Mouse (Mus musculus) stomach, postnatal 0 days (tissue): ENCODE data around the gene Ablim2. TPM values are rescaled to one million over a fixed set of nuclear protein-coding genes. Genes with fewer than 3 reads are reported as not detected.

Experiments
- ATAC-seq: fragments of 200-750 bp; cut with Nextera tagmentation; 2 replicates; pipeline ENCODE4 v1.8.0; 2017; ENCODE audit not compliant: low FRiP score, low TSS enrichment
- DNase-seq: peaks from one replicate; pipeline ENCODE4 v3.0.0-alpha.2; 2016; ENCODE audit warnings: low spot score
- H3K27ac ChIP-seq: fragments of 300-500 bp; sonication (generic); replicated peaks from 2 replicates; pipeline ENCODE4 v1.5.1; 2014; ENCODE audit warnings: mild to moderate bottlenecking, control low read depth
- H3K27me3 ChIP-seq: fragments of 300-500 bp; sonication (generic); 2 replicates; pipeline ENCODE4 v1.6.1; 2014; ENCODE audit warnings: low read length; ENCODE audit not compliant: control insufficient read depth, insufficient read depth
- H3K36me3 ChIP-seq: fragments of 300-500 bp; sonication (generic); 2 replicates; pipeline ENCODE4 v1.6.1; 2014; ENCODE audit warnings: low read length, mixed read lengths; ENCODE audit not compliant: control insufficient read depth, insufficient read depth
- H3K4me1 ChIP-seq: fragments of 300-500 bp; sonication (generic); replicated peaks from 2 replicates; pipeline ENCODE4 v1.6.1; 2014; ENCODE audit warnings: antibody characterized with exemption; ENCODE audit not compliant: control insufficient read depth, insufficient read depth
- H3K4me2 ChIP-seq: fragments of 300-500 bp; sonication (generic); replicated peaks from 2 replicates; pipeline ENCODE4 v1.6.1; 2014; ENCODE audit warnings: low read depth, mild to moderate bottlenecking, control low read depth, moderate library complexity
- H3K4me3 ChIP-seq: fragments of 300-500 bp; sonication (generic); 2 replicates; pipeline ENCODE4 v1.5.1; 2014; ENCODE audit warnings: low read depth, low read length, control low read depth
- H3K9ac ChIP-seq: fragments of 300-500 bp; sonication (generic); 2 replicates; pipeline ENCODE4 v1.6.1; 2014; ENCODE audit warnings: mild to moderate bottlenecking, low read length, control low read depth, mixed read lengths
- H3K9me3 ChIP-seq: fragments of 300-500 bp; sonication (generic); 2 replicates; pipeline ENCODE4 v1.6.1; 2016; ENCODE audit warnings: low read length; ENCODE audit not compliant: control insufficient read depth
- CTCF ChIP-seq: IDR thresholded peaks from 2 replicates; pipeline ENCODE4 v1.5.1; 2016; ENCODE audit warnings: antibody characterized with exemption, low read depth, mild to moderate bottlenecking, moderate library complexity
- EP300 ChIP-seq: optimal IDR thresholded peaks from 2 replicates; pipeline ENCODE3; 2016; ENCODE audit warnings: antibody characterized with exemption
- WGBS: fragments of 180-500 bp; shearing (Covaris S2); extraction: QIAGEN DNeasy Blood & Tissue Kit; methylation state at CpG from one replicate; pipeline ENCODE4 v1.1.7; 2014; 5-methylcytosine and 5-hydroxymethylcytosine counted together
- polyA plus RNA-seq: library from polyadenylated mRNA; unstranded; fragments of >200 nt; fragmentation: Nextera tagmentation; extraction: Ambion mirVana; gene quantifications from 2 replicates; pipeline ENCODE4 v1.2.1, GENCODE M21; 2015

Ablim2 gene
- polyA plus RNA-seq, 1 experiment from 2014 or later, result 1.3 TPM

DNA sequence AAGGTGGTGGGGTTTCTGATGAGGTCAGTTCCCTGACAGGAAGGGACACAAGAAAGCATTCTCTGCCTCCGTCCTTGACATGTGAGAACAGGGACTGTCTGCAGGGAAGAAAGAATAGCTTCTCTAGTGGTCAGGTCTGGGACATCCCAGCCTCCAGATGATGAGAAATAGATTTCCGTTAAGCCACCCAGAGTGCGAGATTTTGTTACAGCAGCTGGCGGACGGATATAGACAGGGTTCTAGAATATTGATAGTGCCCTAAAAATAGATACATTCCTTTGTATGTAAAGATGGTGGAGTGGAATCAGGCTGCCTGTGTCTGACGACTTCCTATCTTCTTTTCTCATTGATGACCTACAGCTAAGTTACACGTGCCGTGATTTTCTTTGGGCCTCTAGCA, 145.8 kb downstream of the Ablim2 start:
- Histone ChIP-seq H3K4me2 (no peak overlapping the region), H3K27ac (no peak overlapping the region), H3K4me3 (no peak overlapping the region), H3K4me1 (peaks cover 24% of the 10 kb centered on the region), H3K9ac (no peak overlapping the region), H3K36me3 (no peaks in the 10 kb centered on the region), H3K9me3 (no peaks in the 10 kb centered on the region), H3K27me3 (no peaks in the 10 kb centered on the region)
- ATAC-seq (no peak), DNase-seq (no peak)
- 68% methylated on average over 8 of the region's 8 CpGs for WGBS
- TF ChIP-seq CTCF, result no peak
- TF ChIP-seq EP300, result no peak

DNA sequence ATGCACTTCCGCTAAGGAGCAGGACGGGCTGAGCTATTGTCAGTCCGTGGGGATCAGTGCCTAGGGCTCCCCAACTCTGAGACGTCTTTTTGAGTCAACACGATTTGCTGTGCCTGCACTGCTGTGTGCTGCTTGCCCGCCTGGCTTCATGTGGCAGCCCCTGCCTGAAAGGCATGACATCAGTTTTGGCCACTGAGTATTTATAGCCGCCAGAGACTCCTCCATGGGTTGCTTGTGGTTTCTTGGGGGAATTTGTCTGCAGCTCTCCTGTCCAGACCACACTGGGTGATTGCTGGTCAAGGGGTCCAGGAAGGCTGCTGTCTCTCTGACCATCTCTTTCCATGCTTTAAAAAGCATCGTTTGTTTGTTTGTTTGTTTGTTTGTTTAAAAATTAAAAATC, 147.6 kb downstream of the Ablim2 start:
- WGBS, result 47% methylated on average over 8 of the region's 8 CpGs
- no peak for TF ChIP-seq EP300
- no peak for TF ChIP-seq CTCF
- Histone ChIP-seq H3K4me3 (no peak overlapping the region), H3K27ac (no peak overlapping the region), H3K27me3 (no peaks in the 10 kb centered on the region), H3K36me3 (no peaks in the 10 kb centered on the region), H3K4me2 (no peak overlapping the region), H3K4me1 (peaks cover 29% of the 10 kb centered on the region), H3K9me3 (no peaks in the 10 kb centered on the region), H3K9ac (no peak overlapping the region)
- ATAC-seq (no peak), DNase-seq (no peak)

DNA sequence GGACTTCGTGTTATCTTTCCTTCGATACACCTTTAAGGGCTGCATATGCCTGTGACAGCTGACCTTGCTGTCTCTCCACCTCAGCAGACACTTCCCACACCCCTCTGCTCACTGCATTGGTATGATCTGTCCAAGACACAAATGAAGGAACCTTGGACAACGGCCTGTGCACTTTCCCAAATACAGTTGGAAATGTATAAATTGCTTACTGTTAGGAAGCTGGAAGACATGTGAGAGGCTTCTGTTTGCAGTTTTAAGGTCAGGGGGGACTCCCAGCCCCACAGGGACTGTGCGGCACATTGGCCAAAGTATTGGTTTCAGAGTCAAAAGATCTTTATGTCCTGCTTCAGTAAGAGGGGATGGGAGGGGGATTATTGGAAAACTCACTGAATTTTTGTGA, 149.4 kb downstream of the Ablim2 start:
- H3K4me2 ChIP-seq, result no peak overlapping the region
- no peak overlapping the region; the same call in 1 of the 2 replicates for H3K27ac ChIP-seq
- H3K27me3 ChIP-seq, result no peaks in the 10 kb centered on the region
- H3K4me3 ChIP-seq, result no peak overlapping the region
- TF ChIP-seq EP300, result no peak
- no peak for TF ChIP-seq CTCF
- H3K4me1 ChIP-seq, result peaks cover 21% of the 10 kb centered on the region
- H3K9ac ChIP-seq, result no peak overlapping the region
- DNase-seq, result no peak
- WGBS, result 53% methylated on average over 4 of the region's 4 CpGs
- ATAC-seq, result no peak
- H3K9me3 ChIP-seq, result no peaks in the 10 kb centered on the region
- H3K36me3 ChIP-seq, result no peaks in the 10 kb centered on the region

DNA sequence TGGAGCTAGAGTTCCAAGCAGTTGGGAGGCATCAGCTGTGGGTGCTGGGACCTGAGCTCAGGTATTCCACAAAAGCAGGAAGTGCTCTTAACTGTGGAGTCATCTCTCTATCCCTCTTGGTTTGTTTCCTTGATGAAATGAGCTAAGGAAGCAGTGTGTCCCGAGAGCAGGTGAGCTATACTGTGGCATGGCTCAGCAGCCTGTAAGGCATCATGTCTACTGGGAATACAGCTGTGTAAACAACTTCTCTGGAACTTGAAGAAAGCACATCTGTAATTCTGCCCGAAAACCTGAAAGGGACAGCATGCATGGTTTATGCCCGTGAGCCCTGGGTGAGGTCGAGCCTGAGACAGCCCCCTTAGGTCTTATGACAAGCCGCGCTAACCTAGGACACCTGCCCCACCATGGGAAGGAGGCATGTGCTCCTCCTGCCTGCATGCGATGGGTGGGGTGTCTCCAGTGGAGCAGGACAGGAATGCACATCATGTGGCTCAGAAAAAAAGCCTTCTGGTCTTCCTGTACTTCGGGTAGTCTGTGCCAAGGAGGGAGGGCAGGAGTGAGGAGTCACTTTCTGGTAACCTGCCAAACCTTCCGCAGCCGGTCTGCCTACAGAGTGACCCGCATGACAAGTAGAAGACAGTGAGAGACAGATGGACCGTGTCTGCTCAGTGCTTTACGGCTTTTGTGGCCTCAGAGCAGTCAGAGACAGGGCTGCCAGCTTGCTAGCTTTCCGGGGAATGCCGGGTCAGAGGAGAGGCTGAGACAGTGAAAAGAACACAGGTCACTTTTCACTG, 150.2 kb downstream of the Ablim2 start:
- peaks cover 21% of the 10 kb centered on the region for H3K4me1 ChIP-seq
- H3K4me2 ChIP-seq, result peak overlapping the region; percentile 27; the same call in 1 of the 2 replicates

DNA sequence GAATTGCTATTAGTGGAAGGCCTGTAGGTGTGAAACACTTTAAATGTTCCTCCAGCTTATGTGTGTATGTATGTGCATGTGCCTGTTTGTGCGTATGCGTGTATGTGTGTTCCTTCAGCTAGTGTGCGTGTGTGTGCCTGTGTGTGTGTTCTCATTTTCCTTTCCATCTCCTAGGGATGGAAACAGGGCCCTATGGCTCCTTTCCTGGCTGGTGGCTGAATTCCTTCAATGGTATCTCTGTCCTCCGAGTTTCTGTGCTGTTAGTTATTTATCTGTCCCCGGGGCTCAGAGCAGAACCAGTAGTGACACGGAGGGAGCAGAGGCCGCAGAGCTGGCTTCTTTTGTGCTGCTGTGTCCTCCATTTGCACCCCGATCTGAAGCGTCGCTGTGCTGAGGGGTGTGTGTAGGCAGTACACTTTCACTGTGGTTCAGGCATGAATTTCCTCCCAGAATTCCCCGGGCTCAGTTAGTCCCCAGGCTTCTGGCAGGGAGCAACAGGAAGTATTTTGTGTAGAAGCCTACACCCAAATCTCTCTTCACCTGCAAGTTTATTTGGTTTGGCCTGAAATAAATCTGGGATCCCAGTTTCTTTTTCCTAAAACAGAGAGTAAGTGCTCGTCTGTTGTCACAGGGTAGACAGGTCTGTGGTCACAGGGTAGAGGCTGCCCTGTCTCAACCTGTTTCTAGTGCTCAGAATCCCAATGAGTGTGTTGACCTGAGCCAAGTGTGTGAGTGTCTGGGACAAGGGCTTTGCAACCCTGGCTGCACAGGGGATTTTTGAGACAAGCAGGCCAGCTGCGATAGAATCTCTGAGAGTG, 151.2 kb downstream of the Ablim2 start:
- 43% methylated on average over 13 of the region's 13 CpGs for WGBS
- Histone ChIP-seq H3K9me3 (0 out of 2 replicates have a peak, but pooled peaks cover 3% of the 10 kb centered on the region), H3K4me2 (peak overlapping the region; percentile 9; the same call in 1 of the 2 replicates), H3K27me3 (no peaks in the 10 kb centered on the region), H3K4me3 (no peak overlapping the region), H3K36me3 (peaks cover 3% of the 10 kb centered on the region; the same call in 1 of the 2 replicates), H3K27ac (peak overlapping the region; percentile 79), H3K4me1 (peaks cover 21% of the 10 kb centered on the region), H3K9ac (peak overlapping the region; percentile 41)
- ATAC-seq (no peak), DNase-seq (no peak)
- TF ChIP-seq EP300, result no peak
- TF ChIP-seq CTCF, result no peak

More for the DNA sequence above, 150.2 kb downstream of the Ablim2 start:
- 14% methylated on average over 15 of the region's 15 CpGs for WGBS
- Histone ChIP-seq H3K36me3 (peaks cover 2% of the 10 kb centered on the region; the same call in 1 of the 2 replicates), H3K9ac (peak overlapping the region; percentile 27; the same call in 1 of the 2 replicates), H3K9me3 (0 out of 2 replicates have a peak, but pooled peaks cover 3% of the 10 kb centered on the region), H3K27me3 (no peaks in the 10 kb centered on the region), H3K27ac (peak overlapping the region; percentile 79), H3K4me3 (no peak overlapping the region)
- ATAC-seq (peak; percentile 76; the same call in 1 of the 2 replicates), DNase-seq (peak; percentile 46)
- TF ChIP-seq CTCF, result peak; percentile 17; the same call in 1 of the 2 replicates
- no peak for TF ChIP-seq EP300
